Mouse (Mus musculus): Measurements from ENCODE around the gene Coro1c. TPM values are rescaled to one million over a fixed set of nuclear protein-coding genes. Genes with fewer than 3 reads are reported as not detected.

Coro1c gene
- total and polyA plus RNA-seq, 3 experiments = 77.3 to 158 (median 103) TPM

DNA sequence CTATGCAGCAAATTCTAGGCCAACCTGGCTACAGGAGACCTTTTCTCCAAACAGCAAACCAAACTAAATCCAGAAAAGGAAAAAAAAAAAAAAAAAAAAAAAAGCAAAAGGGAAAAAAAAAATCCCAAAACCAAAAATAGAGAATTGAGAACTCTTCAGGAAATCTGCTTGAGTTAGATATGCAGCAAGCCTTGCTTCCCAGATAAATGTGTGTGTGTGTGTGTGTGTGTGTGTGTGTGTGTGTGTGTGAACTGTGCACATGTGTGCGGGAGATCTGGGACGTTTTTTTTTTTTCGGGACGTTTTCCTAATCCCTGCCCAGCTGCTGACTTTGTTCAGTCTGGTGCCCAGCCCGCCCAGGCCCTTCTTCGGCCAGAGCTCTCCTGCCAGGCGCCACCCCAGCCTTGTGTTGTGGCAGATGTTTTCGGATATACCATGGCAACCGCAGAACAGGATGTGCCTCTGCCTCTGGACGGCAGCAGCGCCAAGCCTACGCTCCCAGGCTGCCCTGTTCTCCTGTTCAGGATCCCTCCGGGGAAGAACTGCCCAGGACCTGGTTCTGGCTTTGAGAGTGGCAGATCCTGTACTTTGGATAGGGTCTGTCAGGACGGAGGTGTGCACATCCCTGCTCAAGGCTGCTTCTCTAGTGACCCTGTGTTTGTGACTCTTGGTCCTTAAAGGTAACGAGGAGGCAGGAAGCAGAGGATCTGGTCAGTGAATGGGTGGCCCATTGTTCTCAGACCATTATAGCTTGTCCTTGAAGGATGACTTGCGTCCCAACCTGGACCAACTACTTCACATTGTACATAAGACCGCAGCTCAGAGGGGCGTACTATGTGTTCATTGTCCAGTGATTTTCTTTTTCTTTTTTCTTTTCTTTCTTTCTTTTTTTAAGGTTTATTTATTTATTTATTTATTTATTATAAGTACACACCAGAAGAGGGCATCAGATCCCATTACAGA, 22.4 kb upstream of the Coro1c start:
- H3K36me3 ChIP-seq (ENCODE audit: control insufficient read depth in 1 of 2, insufficient read depth in 2 of 2, low read length in 2 of 2) = peaks cover 0 to 11% of the 10 kb centered on the region in 2 experiments; a peak in 2 of 4 replicates
- DNase-seq (ENCODE audit: low read depth, low spot score) = peak; percentile 62
- H3K9ac ChIP-seq (ENCODE audit: control insufficient read depth, low read depth, low read length, poor library complexity, severe bottlenecking) = no peak overlapping the region
- H3K9me3 ChIP-seq (replicated peaks; ENCODE audit: insufficient read depth, low read length) = no peaks in the 10 kb centered on the region
- peaks cover 6 to 29% of the 10 kb centered on the region in 2 experiments; a peak in 3 of 4 replicates for H3K4me1 ChIP-seq (ENCODE audit: control insufficient read depth in 1 of 2, insufficient read depth in 2 of 2, low read length in 2 of 2)
- H3K27ac ChIP-seq (ENCODE audit: control insufficient read depth, low read depth, low read length) = no peak overlapping the region
- 0 out of 4 replicates have a peak overlapping the region, but pooled peaks of 1 of the 2 experiments have one; percentile 23 for H3K4me3 ChIP-seq (ENCODE audit: control insufficient read depth in 1 of 2, insufficient read depth in 1 of 2, low read depth in 2 of 2, low read length in 2 of 2)
- H3K27me3 ChIP-seq (ENCODE audit: control insufficient read depth in 1 of 2, insufficient read depth in 2 of 2, low read length in 2 of 2) = no peaks in the 10 kb centered on the region
- no peak for TF ChIP-seq USF1 (IDR thresholded peaks at IDR 0.05; ENCODE audit: low read depth, low read length)
- peak; percentile 74 for TF ChIP-seq ETS1 (IDR thresholded peaks at IDR 0.05; ENCODE audit: low read depth, low read length)
- TF ChIP-seq RCOR1 (IDR thresholded peaks at IDR 0.05; ENCODE audit: low read depth, low read length) = peak; percentile 65; the same call in 1 of the 2 replicates
- TF ChIP-seq GABPA (IDR thresholded peaks at IDR 0.05; ENCODE audit: low read depth, low read length) = no peak
- TF ChIP-seq KAT2A (conservative IDR thresholded peaks at IDR 0.05; ENCODE audit: low read depth, low read length) = no peak
- peak; percentile 93 for TF ChIP-seq TCF12 (IDR thresholded peaks at IDR 0.05; ENCODE audit: low read depth, low read length)
- TF ChIP-seq SIN3A (IDR thresholded peaks at IDR 0.05; ENCODE audit: low read length) = peak; percentile 46; the same call in 1 of the 2 replicates
- no peak; the same call in 1 of the 2 replicates for TF ChIP-seq ZKSCAN1 (IDR thresholded peaks at IDR 0.05; ENCODE audit: low read depth, low read length)
- no peak for TF ChIP-seq NELFE (IDR thresholded peaks at IDR 0.05; ENCODE audit: low read depth, low read length)
- TF ChIP-seq UBTF (IDR thresholded peaks at IDR 0.05; ENCODE audit: borderline replicate concordance, insufficient read depth, low read depth, low read length) = no peak
- no peak for TF ChIP-seq POLR2A (IDR thresholded peaks at IDR 0.05; ENCODE audit: control insufficient read depth in 1 of 2, insufficient read depth in 1 of 2, low read depth in 1 of 2, low read length in 2 of 2, poor library complexity in 1 of 2)
- peak; percentile 95 for TF ChIP-seq ZNF384 (IDR thresholded peaks at IDR 0.05; ENCODE audit: low read depth, low read length)
- no peak for TF ChIP-seq MAX (IDR thresholded peaks at IDR 0.05; ENCODE audit: low read length)
- peak; percentile 44; the same call in 1 of the 2 replicates for TF ChIP-seq MXI1 (IDR thresholded peaks at IDR 0.05; ENCODE audit: low read depth, low read length)
- TF ChIP-seq MEF2A (IDR thresholded peaks at IDR 0.05; ENCODE audit: extremely low read depth, insufficient replicate concordance, low read depth, low read length, poor library complexity, severe bottlenecking) = peak; percentile 95
- peak; percentile 71 to 77 for TF ChIP-seq EP300 (IDR thresholded peaks at IDR 0.05; ENCODE audit: low read depth in 1 of 2, low read length in 2 of 2)
- TF ChIP-seq CHD1 (IDR thresholded peaks at IDR 0.05; ENCODE audit: low read depth, low read length) = no peak
- TF ChIP-seq TAL1 (IDR thresholded peaks at IDR 0.05; ENCODE audit: low read length) = peak; percentile 28; the same call in 1 of the 2 replicates
- H3K79me2 ChIP-seq (ENCODE audit: control insufficient read depth, insufficient read depth, low read length, poor library complexity) = no peaks in the 10 kb centered on the region

All from MEL (cell line).